Mouse (Mus musculus): ENCODE data around the gene Cacna2d2.

Gene Cacna2d2

DNA sequence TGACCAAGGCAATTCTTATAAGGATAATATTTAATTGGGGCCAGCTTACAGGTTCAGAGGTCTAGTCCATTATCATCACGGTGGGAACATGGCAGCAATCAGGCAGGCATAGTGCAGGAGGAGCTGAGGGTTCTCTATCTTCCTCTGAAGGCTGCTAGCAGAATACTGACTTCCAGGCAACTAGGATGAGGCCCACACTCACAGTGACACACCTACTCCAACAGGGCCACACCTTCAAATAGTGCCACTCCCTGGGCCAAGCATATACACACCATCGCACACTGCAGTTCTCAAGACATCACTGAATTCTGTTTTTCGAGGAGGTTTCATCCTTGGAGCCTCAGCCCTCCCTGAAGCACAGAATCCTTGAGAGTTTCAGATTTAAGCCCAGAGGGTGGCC, 96.9 kb downstream of the Cacna2d2 start:
- no peak for DNase-seq (ENCODE audit: low spot score)

DNA sequence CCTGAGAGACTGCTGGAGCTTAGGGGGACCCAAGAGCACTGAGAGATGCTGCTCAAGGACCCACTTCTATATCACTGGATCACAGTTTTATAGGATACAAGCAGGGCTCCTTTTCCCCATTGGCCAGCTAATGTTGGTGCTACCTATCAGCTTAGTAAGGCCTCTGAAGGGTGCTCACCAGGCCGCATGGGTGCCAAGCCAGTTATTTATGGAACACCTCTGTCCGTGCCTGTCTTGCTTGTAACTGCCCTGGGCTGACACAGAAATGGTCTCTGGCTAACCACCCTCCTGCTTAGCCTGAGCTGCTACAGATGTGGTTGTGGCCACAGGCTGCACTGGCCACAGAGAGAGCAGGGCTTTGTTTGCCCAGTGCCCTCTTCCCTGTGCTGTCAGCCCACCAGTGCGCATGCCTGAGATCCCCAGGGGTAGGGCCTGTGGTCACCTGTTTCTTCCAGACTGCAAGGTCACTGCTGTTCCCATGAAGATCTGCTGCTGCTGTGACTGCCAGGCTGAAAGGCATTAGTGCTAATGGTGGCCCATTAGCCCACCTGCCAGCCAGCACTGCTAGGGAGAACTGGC, 101.4 kb downstream of the Cacna2d2 start:
- DNase-seq (ENCODE audit: low spot score), result no peak

DNA sequence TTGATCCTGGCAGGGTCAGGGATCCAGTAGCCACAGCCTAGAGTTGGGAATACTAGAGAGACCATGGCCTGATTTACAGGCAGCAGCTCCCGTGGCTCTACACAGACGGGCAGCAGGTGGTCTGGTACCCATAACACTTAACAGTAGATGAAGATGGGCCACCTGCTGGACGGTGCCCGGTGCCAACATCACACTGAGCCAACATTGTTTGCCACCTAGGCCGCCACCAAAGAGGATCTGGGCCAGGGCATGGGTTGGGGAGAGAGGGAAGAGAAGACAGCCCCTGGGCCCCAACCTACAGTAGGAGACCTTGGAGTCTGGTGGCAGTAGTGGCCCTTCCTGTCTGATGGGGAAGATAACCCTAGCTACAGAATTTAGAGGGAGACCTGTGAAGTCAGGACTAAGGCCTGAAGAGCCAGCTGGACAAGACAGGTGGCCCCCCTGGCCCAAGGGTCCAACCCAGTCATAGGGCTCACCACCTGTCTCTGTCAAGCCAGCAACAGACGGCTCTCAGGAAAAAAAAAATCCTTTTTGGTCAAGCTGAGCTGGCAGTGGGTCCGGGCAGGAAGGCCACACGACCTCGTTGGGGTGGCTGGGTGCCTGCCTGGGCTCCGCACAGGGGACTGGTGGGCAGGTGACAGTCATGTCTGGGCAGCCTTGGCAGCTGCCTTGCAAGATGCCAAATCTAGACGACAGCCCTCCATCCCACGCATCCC, 102.9 kb downstream of the Cacna2d2 start:
- DNase-seq (ENCODE audit: low spot score), result no peak

DNA sequence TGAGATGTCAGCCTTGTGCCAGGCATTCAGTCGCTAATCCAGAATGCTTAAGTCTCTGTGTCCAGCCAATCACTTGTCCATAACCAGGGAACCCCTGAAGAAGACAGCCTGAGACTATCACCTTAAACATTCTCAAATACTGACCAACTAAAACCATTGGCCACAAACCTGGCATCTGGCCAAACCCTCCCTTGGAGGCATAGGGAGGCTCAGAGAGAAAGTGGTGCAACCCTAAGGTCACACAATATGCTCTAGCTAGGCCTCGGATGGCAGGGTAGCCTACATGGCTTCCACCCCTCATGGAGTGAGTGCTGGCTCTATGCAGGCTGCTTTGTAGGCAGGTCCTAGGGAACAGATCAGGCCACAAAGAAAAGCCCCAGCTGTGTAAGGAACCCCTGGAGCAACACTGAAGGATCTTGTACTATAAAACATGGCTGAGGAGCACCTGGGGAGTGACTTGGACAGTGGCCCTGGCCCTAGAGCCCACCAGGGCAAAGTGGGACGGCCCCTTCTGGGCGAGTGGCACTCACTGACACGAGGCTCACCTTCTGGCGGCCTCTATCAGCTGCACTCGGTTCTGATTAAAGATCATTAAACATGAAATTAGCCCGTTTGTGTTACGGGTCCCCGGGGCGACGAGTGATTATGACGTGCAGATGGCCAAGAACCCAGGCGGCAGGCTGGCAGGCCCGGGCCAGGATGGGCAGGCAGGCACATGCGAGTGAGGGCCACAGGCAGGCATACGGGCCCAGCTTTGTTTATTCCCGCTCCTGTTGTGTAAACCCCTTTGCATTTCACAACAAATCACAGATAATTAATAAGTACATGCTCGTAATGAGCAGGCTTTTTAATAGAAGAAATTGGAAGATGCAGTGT, 105.5 kb downstream of the Cacna2d2 start:
- DNase-seq (ENCODE audit: low spot score), result no peak

DNA sequence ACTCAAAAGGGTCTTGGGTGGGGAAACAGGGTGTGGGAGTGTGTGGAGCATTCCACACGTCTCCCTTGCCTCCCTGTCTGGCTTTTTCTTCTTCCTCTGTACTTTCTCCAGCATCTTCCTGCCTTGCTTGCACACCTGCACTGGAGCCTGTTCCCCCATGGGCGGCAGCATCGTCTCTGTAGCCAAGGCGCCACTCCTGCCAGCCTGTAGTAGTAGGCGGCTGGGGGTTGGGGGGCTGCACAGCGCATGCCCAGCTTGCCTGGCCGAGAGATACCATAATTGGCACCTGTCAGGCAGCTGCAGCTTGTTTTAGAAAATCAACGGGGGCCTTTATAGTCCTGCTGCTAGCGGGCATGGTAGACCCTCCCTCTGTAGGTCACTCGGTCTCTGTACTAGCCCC, 108.9 kb downstream of the Cacna2d2 start:
- no peak for DNase-seq (ENCODE audit: low spot score)

DNA sequence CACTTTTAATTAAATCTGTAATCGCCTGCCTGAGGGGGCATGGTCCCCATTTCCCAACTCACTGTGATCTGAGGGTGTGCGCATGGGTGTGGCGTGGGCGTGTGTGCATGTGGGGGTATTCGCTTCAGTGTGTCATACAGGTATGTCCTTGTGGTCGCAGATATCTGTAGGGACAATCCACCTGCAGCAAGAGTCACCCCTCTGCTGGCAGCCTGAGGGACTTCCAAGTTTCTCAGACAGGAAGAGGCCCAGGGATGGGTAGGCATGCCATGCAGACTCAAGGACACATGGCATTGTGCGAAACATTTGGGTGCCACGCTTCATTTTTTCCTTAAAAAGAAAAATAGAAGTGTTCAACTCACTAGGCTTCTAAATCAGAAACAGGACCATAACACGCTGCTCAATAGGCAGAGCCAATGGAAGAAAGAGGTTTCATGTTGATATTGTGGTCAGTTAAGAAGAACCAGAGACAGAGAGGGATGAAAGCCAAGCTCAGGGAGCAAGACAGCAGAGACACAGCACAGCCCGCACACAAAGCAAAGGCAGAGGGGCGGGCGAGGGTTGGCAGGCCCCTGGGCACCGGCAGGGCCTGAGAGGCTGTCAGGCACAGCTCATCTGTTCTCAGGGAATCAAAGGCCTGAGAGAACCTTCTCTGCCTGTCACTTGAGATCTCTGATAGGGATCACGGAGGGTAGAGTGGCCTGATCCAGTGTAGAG, 111.1 kb downstream of the Cacna2d2 start:
- no peak for DNase-seq (ENCODE audit: low spot score)

DNA sequence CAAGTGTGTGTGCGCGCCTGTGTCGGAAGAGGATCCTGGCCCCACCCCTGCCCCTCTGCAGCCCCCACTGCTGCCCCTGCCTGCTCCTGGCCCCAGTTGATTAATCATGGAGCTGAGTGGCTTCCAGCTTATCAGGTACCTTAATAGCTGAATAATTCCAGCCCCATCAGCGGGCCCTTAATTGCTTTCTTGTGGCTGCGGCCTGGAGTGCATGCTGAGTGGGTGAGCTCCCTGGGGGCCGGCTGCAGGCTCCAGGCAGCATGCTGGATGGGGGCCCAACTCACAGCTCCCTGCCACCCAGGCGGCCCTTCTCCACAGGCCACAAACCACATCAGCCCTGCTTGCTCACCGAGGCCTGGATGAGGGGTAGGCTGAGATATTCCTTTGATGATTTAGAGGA, 112.0 kb downstream of the Cacna2d2 start:
- no peak for DNase-seq (ENCODE audit: low spot score)

DNA sequence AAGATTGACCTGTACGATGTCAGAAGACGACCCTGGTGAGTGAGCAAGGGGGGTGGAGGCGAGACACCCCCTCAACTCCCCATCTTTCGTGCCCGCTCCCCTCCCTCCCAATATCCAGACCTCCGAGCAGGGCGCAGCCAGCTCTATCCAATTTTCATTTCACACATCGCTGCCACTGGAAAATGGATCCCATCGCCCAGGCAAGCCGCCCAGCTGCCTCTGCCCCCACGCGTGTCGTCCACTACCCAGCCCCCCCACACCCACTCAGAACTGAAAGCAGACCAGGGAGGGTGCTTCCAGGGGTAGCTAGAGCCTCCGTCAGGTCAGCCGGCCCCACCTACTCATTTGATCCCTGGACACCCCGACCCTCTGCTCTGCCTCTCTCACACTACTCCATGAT, 112.9 kb downstream of the Cacna2d2 start:
- DNase-seq (ENCODE audit: low spot score), result no peak

DNA sequence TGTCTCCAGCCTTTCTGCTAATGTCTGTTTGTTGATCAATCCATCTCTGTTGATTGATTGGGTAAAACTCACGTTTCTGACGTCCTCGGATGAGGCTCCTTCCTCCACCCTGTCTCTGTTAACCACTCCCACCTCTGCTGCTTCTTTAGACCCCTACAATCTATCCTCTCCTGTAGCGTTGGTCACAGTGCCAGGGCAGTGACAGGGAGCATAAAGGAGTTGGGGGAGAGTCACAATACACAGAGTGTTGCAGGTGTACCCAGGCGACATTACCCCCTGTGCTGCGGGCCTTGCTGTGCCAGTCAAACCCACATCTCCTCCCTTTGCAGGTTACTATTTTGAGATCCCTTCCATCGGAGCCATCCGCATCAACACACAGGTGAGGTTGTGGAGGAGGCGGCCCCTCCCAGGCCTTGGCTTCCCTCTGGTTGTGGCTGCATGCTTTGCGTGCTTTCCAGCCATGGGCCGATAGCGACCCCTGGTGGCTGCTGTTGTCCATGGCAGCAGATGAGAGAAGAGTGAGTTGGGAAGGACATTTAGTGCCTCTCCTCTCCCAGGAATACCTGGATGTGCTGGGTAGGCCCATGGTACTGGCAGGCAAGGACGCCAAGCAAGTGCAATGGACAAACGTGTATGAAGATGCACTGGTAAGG, 115.0 kb downstream of the Cacna2d2 start:
- DNase-seq (ENCODE audit: low spot score), result peak; percentile 74

DNA sequence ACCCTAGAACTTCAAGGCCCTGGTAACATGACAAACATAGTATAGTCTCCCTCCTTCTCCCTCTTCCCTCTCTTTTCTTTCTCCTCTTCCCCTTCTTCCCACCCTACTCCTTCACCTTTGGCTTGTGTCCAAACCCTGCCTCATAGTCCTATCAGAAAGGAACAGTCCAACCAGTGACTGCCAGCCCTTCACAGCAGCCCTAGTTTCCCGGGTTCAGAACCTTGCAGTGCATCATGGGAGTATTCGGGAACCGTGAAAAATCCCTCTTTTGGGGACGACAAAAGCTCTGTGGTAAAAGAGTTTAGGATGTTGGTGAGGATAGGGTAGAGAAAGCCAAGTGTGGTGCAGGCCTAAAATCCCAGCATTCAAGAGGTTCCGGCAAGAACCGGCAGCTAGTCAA, 120.9 kb downstream of the Cacna2d2 start:
- DNase-seq (ENCODE audit: low spot score), result no peak

DNA sequence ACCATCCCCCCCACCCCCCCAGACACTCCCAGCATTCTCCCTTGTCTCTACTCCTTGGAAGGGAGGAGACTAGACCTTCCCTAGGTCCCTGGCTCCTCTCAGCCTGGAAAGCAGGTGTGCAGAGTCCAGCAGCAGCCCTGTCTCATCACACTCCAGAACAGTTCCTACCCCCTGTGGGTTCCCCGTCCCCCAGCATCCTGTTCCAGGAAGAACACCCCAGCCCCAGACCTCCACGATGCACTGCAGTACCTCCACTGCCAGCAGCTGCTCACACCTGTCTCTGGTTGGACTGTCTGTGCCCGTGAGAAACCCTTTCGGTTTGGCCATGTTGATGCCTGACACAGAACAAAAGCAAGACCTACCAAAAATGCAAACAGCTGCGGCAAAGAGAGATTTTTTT, 121.8 kb downstream of the Cacna2d2 start:
- no peak for DNase-seq (ENCODE audit: low spot score)

DNA sequence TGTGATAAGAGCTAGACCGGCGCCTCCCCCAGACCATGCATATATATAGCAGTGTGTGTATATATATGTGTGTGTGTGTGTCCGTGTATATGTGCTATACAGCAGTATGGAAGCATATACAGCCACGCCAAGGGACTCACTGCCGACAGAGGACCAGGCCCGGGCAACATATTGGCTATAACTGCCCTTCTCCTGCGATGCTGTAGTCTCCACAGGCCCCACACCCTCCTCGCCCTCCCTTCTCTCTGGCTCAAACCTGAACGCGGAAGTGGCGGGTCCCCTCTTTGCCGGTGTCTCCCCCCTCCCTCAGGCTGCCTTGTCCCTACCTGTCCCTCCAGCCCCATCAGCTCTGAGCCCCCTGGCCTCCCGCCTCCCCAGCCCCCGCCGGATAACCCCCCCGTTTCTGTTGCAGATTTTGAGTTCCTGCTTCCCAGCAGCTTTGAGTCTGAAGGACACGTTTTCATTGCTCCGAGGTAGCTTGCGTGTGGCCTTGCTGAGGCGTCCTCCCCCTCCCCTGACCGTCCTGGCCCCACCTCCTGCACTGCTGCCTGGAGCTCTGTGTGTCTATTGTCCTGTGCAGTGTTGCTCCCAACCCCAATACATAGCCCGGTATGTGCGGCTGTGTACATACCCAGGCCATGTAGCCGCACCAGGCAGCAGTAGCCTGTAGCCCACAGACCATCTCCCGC, 122.4 kb downstream of the Cacna2d2 start:
- no peak for DNase-seq (ENCODE audit: low spot score)

DNA sequence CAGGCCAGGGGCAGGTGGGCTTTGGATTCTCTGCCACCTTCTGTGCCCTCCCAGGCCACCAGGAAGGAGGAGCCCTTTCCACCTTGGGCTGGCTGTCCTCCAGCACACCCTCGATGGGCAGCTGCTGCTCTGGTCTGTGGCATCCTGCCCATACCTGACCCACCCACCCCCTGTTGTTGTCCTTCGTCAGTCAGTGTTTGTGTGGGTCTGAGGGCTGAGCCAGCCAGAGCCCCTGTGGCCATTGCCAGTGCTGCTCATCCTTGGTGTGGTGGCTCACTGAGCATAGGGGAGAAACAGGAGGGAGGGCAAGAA, 122.9 kb downstream of the Cacna2d2 start:
- DNase-seq (ENCODE audit: low spot score), result no peak

DNA sequence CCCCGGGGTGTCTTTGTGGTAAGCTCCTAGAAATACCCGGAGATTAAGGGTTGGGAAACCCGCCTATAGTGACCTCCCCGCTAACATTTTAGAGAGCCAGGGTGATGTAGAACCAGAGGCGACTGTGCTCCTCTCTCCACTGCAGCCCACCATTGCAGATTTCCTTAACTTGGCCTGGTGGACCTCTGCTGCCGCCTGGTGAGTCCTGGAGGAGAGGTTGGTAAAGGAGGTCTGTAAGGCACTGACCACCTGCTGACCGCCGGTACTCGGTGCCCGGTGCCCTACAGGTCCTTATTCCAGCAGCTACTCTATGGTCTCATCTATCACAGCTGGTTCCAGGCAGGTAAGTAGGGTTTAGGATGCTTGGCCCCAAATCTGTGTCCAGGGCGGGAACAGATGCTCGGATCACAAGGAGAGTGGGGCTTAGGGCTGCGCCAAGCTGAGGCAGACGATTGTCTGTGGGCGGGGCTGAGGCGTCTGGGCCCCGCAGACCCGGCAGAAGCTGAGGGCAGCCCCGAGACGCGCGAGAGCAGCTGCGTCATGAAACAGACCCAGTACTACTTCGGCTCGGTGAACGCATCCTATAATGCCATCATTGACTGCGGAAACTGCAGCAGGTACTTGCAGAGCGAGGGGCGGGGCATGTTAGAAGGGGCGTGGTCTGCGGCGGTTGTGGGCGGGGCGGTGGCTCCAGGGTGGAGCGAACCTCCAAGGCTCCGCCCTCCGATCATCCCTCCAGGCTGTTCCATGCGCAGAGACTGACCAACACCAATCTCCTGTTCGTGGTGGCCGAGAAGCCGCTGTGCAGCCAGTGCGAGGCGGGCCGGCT, 127.0 kb downstream of the Cacna2d2 start:
- peak; percentile 71 for DNase-seq (ENCODE audit: low spot score)

DNA sequence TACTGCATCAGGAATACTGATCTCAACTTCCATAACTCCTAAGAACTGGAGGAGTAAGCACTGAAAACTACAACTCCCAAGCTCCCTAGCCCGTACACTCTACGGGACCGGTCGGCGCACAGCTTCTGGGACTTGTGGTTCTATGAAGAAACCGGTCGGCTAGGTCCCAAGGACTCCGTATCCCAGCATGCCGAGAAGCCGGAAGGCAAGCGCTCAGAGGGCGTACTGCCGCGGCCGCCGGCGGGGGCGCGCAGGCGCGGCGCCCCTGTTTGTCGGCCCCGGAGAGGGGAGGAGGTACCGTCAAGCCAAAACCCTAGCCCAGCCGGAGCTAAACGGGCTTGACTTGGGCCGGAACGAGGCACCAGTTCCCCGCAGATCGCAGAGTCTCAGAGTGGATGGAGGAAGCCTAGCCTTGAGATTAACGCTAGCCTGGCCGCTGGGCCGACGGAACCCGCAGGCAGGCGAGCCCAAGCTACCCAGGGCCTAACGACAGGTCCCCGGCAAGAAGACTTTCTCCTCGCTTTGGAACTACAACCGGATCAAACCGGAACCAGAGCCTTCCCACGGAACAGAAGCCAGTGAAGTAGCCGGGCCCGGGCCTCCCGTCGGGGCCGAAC, 134.5 kb downstream of the Cacna2d2 start, which contains the start of gene Tmem115:
Gene Tmem115 (plus strand): TSS at position 155 of the 617 bp plus-strand sequence.
- peak; percentile 88 for DNase-seq (ENCODE audit: low spot score)

DNA sequence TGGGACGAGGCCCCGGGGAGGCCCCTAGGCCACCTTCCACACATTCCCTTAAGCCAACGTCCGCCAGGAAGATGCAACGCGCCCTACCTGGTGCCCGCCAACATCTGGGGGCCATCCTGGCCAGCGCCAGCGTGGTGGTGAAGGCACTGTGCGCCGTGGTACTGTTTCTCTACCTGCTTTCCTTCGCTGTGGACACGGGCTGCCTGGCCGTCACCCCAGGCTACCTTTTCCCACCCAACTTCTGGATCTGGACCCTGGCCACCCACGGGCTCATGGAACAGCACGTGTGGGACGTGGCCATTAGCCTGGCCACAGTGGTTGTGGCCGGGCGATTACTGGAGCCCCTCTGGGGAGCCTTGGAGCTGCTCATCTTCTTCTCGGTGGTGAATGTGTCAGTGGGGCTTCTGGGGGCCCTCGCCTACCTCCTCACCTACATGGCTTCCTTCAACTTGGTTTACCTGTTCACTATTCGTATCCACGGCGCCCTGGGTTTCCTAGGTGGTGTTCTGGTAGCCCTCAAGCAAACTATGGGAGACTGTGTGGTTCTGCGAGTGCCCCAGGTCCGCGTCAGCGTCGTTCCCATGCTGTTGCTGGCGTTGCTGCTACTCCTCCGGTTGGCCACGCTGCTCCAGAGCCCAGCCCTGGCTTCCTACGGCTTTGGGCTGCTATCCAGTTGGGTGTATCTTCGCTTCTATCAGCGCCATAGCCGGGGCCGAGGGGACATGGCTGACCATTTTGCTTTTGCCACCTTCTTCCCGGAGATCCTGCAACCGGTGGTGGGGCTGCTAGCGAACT, 135.2 kb downstream of the Cacna2d2 start:
- DNase-seq (ENCODE audit: low spot score), result peak; percentile 48

DNA sequence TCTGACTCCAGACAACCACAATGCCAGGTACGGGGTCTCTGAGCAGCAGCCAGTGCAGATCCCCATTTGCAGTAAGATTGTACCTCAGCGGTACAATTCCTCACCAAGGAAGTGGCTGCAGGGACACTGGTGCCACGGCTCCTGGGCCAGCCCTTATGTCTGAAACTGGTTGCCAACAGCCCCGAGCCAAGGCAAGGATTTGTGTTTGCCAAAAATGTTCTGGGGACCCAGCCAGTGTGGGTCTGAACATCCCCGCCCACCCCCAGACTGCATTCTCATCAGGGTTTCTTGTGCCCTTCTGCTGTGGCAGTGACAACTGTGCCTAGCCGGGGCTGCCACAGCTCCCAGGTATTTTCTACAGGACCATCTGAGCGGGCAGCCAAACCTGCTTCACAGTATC, 138.8 kb downstream of the Cacna2d2 start:
- DNase-seq (ENCODE audit: low spot score), result no peak

DNA sequence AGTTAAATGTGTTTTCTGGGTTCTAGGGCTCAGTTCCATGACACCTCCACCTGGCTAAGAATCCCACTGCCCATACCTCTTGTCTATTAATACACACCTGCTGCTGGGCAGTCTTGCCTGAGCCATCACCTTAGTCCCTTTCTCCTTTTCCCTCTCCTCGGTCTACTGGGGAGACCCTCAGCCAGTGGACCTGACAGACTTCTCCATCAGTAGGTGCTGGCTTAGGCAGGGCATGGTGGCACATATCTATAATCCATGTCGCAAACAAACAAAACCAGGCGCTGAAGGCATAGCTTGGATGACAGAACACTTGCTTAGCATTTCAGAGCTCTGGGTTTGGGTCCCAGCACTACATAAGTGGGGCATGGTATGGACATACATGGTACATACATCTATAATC, 139.3 kb downstream of the Cacna2d2 start:
- DNase-seq (ENCODE audit: low spot score), result no peak

DNA sequence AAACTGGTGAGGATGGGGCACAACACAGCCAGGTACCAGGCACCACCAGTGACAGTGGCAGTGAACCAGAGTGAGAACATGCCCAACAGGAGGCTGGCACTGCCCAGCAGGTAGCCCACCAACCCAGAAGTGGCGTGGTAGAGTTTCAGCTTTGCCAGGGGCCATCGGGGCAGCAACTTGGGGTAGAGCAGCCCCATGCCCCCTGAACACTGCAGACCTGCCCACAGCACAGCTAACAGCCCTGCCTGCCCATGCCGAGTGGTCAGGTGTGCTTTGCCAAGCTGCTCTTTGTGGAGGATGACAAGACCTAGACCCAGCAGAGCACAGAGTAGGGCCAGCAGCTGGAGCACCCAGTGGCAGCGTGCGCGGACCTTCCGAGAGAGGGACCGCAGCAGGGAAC, 140.5 kb downstream of the Cacna2d2 start:
- DNase-seq (ENCODE audit: low spot score), result no peak

All from c-Kit-positive CD71-positive TER-119-positive erythroid progenitor cells, embryonic 14.5 days (primary cell).